Mouse (Mus musculus) ZHBTc4 (cell line): ENCODE measurements around the gene Zcchc2.

ENCODE experiments used
- DNase-seq: peaks from one replicate; pipeline ENCODE4 v3.0.0-alpha.2; 2011; ENCODE audit warnings: low read depth, low spot score

The Zcchc2 gene

DNA sequence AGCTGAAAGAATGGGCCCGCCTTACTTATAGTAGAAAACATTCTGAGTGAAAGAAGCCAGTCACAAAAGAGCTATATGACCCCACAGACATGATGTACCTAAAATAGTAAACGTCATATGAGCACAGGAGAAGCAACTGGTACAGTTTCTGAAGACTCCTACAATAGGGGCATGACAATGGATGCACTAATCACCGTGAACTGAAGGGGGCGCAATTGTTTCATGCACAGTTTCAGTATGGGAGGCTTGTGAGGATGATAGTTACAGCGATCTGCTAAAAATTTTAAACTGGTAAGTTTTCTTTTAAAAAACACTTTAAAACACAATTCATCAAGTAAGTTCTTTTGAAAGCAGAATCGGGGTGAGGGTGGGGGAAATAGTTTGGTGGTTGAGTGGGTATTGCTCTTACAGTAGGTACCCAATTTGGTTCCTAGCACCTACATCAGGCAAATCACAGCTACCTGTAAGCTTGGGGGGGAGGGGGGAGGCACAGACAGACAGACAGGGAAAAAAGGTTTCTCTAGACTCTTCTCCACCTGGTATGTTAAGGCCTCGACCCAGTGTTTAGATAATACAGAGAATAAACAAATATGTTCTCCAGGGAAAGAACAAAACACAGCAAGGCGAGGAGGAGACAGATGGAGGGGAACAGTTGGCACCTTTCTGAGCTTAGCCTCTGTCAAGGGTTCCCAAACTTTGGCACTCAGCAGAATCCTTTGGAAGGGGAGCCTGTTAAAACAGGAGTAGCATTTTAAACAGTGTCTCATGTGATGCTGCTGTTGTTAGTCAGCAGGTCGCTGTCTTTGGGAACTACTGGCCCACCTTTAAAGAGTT, 81.2 kb downstream of the Zcchc2 start:
- peak; percentile 79 for DNase-seq

DNA sequence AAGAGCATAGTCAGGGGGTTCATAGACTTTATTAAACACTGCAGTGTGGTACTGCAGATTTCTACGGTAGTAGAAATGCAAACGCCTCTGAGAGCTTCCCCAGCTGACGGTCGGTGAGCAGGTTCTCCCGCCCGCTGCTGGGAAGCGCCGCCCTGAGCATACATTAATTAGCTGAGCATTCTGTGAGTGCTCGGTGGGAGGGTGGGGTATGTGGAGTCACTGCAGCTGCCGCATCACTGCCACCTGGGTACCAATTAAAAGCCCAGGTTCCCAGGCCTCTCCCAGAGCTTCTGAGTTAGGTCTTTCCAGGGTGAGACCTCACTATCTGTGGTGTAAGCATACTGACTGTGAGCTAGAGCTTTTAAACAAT, 81.8 kb downstream of the Zcchc2 start:
- DNase-seq = peak; percentile 68

DNA sequence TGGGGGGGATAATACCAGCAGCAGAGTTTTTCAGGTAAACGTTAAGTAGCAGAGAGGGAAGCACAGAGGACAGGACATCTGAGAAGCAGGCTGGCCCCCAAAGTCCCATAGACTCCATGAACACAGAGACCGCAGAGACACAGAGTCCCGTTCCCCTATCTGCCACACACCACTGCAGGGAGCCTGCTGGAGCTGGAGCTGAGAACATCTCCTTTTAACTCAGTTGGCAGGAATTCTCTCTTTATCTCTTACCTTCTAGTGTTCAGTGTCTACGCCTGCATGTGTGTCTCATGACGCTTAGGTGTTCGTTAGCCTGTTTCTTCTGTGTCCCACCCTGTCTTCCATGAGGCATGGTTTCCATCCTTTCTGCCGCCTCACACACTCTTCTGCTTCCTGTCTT, 83.0 kb downstream of the Zcchc2 start:
- DNase-seq = no peak

DNA sequence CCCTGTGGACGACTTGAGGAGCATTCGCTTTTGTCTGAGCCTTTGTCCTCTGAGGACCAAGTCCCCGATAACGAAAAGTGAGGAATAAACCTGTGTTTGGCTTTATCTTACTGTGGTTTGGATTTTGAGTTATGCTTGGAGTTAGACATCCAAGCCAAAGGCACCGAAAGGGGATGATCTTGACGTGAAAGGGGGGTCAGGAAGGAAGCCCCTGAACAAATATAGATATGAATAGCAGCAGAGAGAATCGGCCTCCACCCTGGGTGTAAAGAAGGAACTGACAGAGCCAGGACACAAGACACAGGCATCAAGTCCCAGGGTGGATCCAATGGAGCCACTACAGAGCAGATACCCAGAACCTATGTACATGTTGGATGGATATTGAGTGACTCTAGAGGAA, 83.9 kb downstream of the Zcchc2 start:
- DNase-seq = no peak

DNA sequence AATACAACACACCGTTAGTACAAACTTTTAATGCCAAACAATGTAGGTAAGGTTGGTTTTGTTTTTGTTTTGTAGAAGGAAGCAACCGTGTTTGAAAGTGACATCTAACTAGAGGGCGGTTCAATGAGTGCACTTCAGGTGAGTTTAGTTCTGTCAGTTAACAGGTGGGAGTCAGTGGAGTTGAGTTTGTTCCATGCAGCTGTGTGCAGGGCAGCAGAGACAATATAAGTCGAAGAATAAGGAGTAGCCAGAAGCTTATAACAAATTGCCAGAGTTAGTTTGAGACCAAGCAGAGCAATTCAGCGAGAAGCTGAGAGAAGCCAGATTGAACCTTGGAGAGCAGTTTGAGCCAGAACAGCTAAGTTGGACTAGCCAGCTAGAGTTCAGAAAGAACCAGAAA, 84.5 kb downstream of the Zcchc2 start:
- DNase-seq = no peak

DNA sequence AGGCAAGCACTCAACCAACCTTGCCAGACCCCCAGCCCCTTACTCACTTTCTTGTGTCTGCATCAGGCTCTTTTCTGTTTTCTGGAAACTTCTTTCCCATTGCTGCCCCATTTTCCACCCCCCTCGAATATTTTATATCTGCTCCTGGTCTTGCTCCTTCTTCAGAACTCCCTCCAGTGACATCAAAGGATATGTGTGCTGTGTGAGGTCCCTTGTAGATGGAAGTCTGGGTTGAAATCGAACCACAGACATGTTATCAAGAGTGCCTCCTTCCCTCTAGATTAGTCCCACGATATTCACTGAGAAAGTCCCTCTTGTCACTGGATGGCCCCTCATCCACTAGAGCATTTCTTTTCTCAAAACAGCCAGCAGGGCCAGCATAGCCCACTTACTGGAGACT, 86.4 kb downstream of the Zcchc2 start:
- no peak for DNase-seq

DNA sequence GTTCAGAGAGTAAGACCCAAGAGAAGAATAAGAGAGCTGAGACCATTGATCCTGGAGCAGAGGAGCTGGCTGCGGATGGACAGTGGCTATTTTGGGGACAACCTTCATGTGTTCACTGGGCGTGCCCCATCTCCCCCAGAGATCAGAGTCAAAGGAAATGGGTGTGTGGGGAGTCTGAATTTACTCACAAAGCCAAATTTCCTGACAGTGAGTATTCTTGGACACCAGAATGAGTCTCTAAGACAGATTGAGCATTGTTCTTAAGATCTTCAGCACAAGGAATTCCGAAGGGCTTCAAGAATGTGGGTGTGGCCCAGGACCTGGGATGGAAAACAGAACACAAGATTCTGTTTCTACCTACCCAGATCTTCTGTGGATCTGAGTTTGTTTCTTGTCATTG, 87.0 kb downstream of the Zcchc2 start:
- DNase-seq = peak; percentile 83
